In the genomic region with DNA sequence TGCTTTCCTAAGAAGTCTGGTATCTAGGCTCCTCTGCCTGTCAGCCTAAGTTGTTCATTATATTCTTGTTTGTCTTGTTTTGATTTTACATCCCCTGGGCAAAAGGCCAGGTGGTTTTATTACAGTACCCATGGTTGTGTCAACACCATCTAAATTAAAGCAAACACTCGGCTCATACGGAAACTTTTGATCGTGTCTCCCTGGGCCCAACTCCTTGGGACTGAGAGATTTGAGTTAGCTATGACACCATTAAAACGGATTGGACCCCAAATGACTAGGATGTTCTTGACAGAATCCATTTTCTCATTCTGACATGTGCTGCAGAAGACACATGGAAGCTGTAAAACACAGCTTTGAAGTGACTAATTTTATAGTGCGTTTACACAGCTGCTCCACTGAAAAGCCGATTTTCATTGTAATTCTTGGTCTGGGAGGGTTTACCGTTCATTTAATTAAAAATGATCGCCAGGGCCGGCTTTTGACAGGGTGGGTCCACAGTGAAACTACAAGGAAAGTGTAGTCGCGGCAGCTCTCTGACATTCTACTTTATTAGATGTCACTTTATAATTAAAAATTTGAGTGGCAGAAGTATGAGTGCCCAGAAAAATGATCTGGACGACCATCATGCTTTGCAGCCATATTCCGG, we compare ENCODE assay signal across 15 mouse cellular contexts. TPM values are rescaled to one million over a fixed set of nuclear protein-coding genes. Genes with fewer than 3 reads are reported as not detected.
A peak's percentile ranks its signal among the peaks of the same experiment; 100 is the strongest.
DNase-seq lines count a peak whose midpoint lies in the region; ATAC-seq and TF ChIP-seq lines count a peak whose summit lies in the region.
"Had no signal": no experiment of that assay in that cellular context is flagged by ENCODE, and none has a peak within 500 bp of the region (broad histone marks: within the 10 kb centered on the region; RNA-seq: fewer than 3 reads in every experiment).

No protein-coding gene starts in this region.

- no peak for TF ChIP-seq CTCF in kidney, adult 2 months (conservative IDR thresholded peaks at IDR 0.05; ENCODE audit: insufficient read depth, insufficient read length, low read depth, low read length)
- TF ChIP-seq CTCF in heart, adult 2 months (IDR thresholded peaks at IDR 0.05) = no peak
- no peak for TF ChIP-seq CTCF in cerebellum, adult 2 months (IDR thresholded peaks at IDR 0.05; ENCODE audit: borderline replicate concordance, insufficient read depth, low read depth, low read length)

- H3K4me1 ChIP-seq in kidney, adult 2 months (ENCODE audit: control insufficient read depth, insufficient read depth, low read length) = no peaks in the 10 kb centered on the region
- H3K4me1 ChIP-seq in embryonic facial prominence, embryonic 15.5 days = no peaks in the 10 kb centered on the region
- no peaks in the 10 kb centered on the region for H3K4me1 ChIP-seq in intestine, embryonic 16.5 days (ENCODE audit: control insufficient read depth, insufficient read depth, low read length)
- H3K4me1 ChIP-seq in limb, embryonic 15.5 days = peaks cover 5% of the 10 kb centered on the region; the same call in 1 of the 2 replicates
- H3K4me1 ChIP-seq in heart, adult 2 months (ENCODE audit: control insufficient read depth, insufficient read depth, low read length) = no peaks in the 10 kb centered on the region
- no peaks in the 10 kb centered on the region for H3K4me1 ChIP-seq in cerebellum, adult 2 months (ENCODE audit: control insufficient read depth, insufficient read depth, low read length)
- H3K4me1 ChIP-seq: liver, embryonic 15.5 days had no signal

- intact Hi-C loops in heart, adult 2 months (cut with DNase I) = no loop called here

- no peak for TF ChIP-seq POLR2A in kidney, adult 2 months (IDR thresholded peaks at IDR 0.05; ENCODE audit: low read depth, low read length)
- no peak for TF ChIP-seq POLR2A in heart, adult 2 months (IDR thresholded peaks at IDR 0.05; ENCODE audit: insufficient read depth, low read depth, low read length)
- no peak for TF ChIP-seq POLR2A in cerebellum, adult 2 months (IDR thresholded peaks at IDR 0.05; ENCODE audit: borderline replicate concordance, insufficient read depth, low read length)

- no peak overlapping the region for H3K27ac ChIP-seq in kidney, adult 2 months (ENCODE audit: insufficient read depth, low read depth, low read length)
- no peak overlapping the region for H3K27ac ChIP-seq in embryonic facial prominence, embryonic 15.5 days (replicated peaks)
- no peak overlapping the region for H3K27ac ChIP-seq in intestine, embryonic 16.5 days (ENCODE audit: low read length)
- no peak overlapping the region for H3K27ac ChIP-seq in limb, embryonic 15.5 days
- H3K27ac ChIP-seq in heart, adult 2 months = no peak overlapping the region
- no peak overlapping the region for H3K27ac ChIP-seq in cerebellum, adult 2 months (ENCODE audit: insufficient read depth, low read length)
- H3K27ac ChIP-seq: liver, embryonic 15.5 days had no signal

- H3K27me3 ChIP-seq in kidney, adult 2 months (replicated peaks; ENCODE audit: control insufficient read depth, insufficient read depth, low read length) = no peaks in the 10 kb centered on the region
- H3K27me3 ChIP-seq in embryonic facial prominence, embryonic 15.5 days = no peaks in the 10 kb centered on the region
- H3K27me3 ChIP-seq in intestine, embryonic 16.5 days (replicated peaks; ENCODE audit: control insufficient read depth, insufficient read depth, low read length) = no peaks in the 10 kb centered on the region
- H3K27me3 ChIP-seq in limb, embryonic 15.5 days = no peaks in the 10 kb centered on the region
- no peaks in the 10 kb centered on the region for H3K27me3 ChIP-seq in heart, adult 2 months (ENCODE audit: control insufficient read depth, insufficient read depth, low read length)
- H3K27me3 ChIP-seq in cerebellum, adult 2 months (ENCODE audit: control insufficient read depth, insufficient read depth, low read length) = no peaks in the 10 kb centered on the region
- H3K27me3 ChIP-seq: liver, embryonic 15.5 days had no signal

- DNase-seq in kidney, adult 2 months = peak; percentile 5
- no peak for DNase-seq in kidney, adult 18-20 months
- DNase-seq in heart, adult 2 months = no peak
- no peak for DNase-seq in cerebellum, adult 2 months
- DNase-seq: layer of hippocampus, adult 9-11 months; spleen, adult 18-20 months had no signal

- TF ChIP-seq EP300 in heart, adult 2 months (IDR thresholded peaks at IDR 0.05; ENCODE audit: insufficient read depth, low read depth, low read length) = no peak

- H3K9me3 ChIP-seq in embryonic facial prominence, embryonic 15.5 days (replicated peaks) = no peaks in the 10 kb centered on the region
- H3K9me3 ChIP-seq in intestine, embryonic 16.5 days (ENCODE audit: control insufficient read depth, low read length) = no peaks in the 10 kb centered on the region
- no peaks in the 10 kb centered on the region for H3K9me3 ChIP-seq in limb, embryonic 15.5 days
- H3K9me3 ChIP-seq: liver, embryonic 15.5 days had no signal

- no peak overlapping the region for H3K4me3 ChIP-seq in kidney, adult 2 months (ENCODE audit: insufficient read depth, low read depth, low read length)
- no peak overlapping the region for H3K4me3 ChIP-seq in embryonic facial prominence, embryonic 15.5 days (replicated peaks)
- no peak overlapping the region for H3K4me3 ChIP-seq in intestine, embryonic 16.5 days (ENCODE audit: low read length)
- H3K4me3 ChIP-seq in limb, embryonic 15.5 days = no peak overlapping the region
- H3K4me3 ChIP-seq in heart, adult 2 months = no peak overlapping the region
- H3K4me3 ChIP-seq in cerebellum, adult 2 months (replicated peaks; ENCODE audit: insufficient read depth, low read depth, low read length) = no peak overlapping the region
- H3K4me3 ChIP-seq: liver, embryonic 15.5 days had no signal

- 19% methylated on average over 13 of the region's 13 CpGs for WGBS in kidney, adult 2 months
- WGBS in embryonic facial prominence, embryonic 15.5 days = 43% methylated on average over 13 of the region's 13 CpGs
- WGBS in intestine, embryonic 16.5 days = 47% methylated on average over 13 of the region's 13 CpGs
- 15% methylated on average over 13 of the region's 13 CpGs for WGBS in limb, embryonic 15.5 days
- 76% methylated on average over 13 of the region's 13 CpGs for WGBS in heart, adult 2 months
- 72% methylated on average over 13 of the region's 13 CpGs for WGBS in cerebellum, adult 2 months

- H3K36me3 ChIP-seq in kidney, adult 2 months (ENCODE audit: control insufficient read depth, insufficient read depth, low read length) = no peaks in the 10 kb centered on the region
- H3K36me3 ChIP-seq in embryonic facial prominence, embryonic 15.5 days = no peaks in the 10 kb centered on the region
- no peaks in the 10 kb centered on the region for H3K36me3 ChIP-seq in intestine, embryonic 16.5 days (ENCODE audit: control insufficient read depth, insufficient read depth, low read length)
- H3K36me3 ChIP-seq in limb, embryonic 15.5 days = no peaks in the 10 kb centered on the region
- no peaks in the 10 kb centered on the region for H3K36me3 ChIP-seq in heart, adult 2 months (ENCODE audit: control insufficient read depth, insufficient read depth, low read length)
- H3K36me3 ChIP-seq: liver, embryonic 15.5 days had no signal

- no peaks in the 10 kb centered on the region for H3K79me2 ChIP-seq in heart, adult 2 months (replicated peaks; ENCODE audit: control insufficient read depth, insufficient read depth, low read length)

- no peak overlapping the region for H3K9ac ChIP-seq in embryonic facial prominence, embryonic 15.5 days
- no peak overlapping the region for H3K9ac ChIP-seq in intestine, embryonic 16.5 days (ENCODE audit: low read depth, low read length)
- H3K9ac ChIP-seq in limb, embryonic 15.5 days = no peak overlapping the region
- H3K9ac ChIP-seq in heart, adult 2 months (ENCODE audit: low read depth, low read length) = no peak overlapping the region
- H3K9ac ChIP-seq: liver, embryonic 15.5 days had no signal

- no peak for ATAC-seq in embryonic facial prominence, embryonic 15.5 days (ENCODE audit: insufficient number of reproducible peaks, low FRiP score, low TSS enrichment, low read depth)
- peak; percentile 92 for ATAC-seq in intestine, embryonic 16.5 days
- ATAC-seq in limb, embryonic 15.5 days (ENCODE audit: insufficient number of reproducible peaks, low FRiP score, low TSS enrichment, low read depth) = 0 out of 2 replicates have a peak, but pooled peaks have one; percentile 19
- no peak for ATAC-seq in megakaryocyte progenitor cell, adult 5-6 weeks (replicated peaks; ENCODE audit: poor library complexity)
- ATAC-seq: forebrain, embryonic 14.5 days had no signal

- 0 out of 2 replicates have a peak overlapping the region, but pooled peaks have one; percentile 6 for H3K4me2 ChIP-seq in embryonic facial prominence, embryonic 15.5 days (replicated peaks)
- no peak overlapping the region for H3K4me2 ChIP-seq in intestine, embryonic 16.5 days (ENCODE audit: low read depth, low read length)
- H3K4me2 ChIP-seq in limb, embryonic 15.5 days = 0 out of 2 replicates have a peak overlapping the region, but pooled peaks have one; percentile 10
- H3K4me2 ChIP-seq: liver, embryonic 15.5 days had no signal

RNA-seq across cellular contexts. Expression of gene Iqcj, which starts 24.5 kb away (rescaled TPM):
- polyA plus RNA-seq in kidney, adult 2 months (2012; rRNA removed) = not detected in 2 replicates
- polyA plus RNA-seq in embryonic facial prominence, embryonic 15.5 days (2015; fragmentation: Nextera tagmentation; extraction: Ambion mirVana) = 0.28 TPM in 1 of 2 replicates, not detected in the other
- 0.09 and 0.18 TPM in 2 replicates for polyA plus RNA-seq in intestine, embryonic 16.5 days (2015; fragmentation: Nextera tagmentation; extraction: Ambion mirVana)
- 0.15 TPM in 1 of 2 replicates, not detected in the other for polyA plus RNA-seq in limb, embryonic 15.5 days (2015; fragmentation: Nextera tagmentation; extraction: Ambion mirVana)
- total RNA-seq in megakaryocyte progenitor cell, adult 5-6 weeks (2015) = not detected in 2 replicates
- not detected in 2 replicates for total RNA-seq in megakaryocyte progenitor cell, adult 5-6 weeks (2017)
- not detected for total RNA-seq in heart, adult 2 months (2021)
- not detected in 2 replicates for polyA plus RNA-seq in heart, adult 2 months (2012; rRNA removed)
- 0.23 TPM in 1 of 2 replicates, not detected in the other for polyA plus RNA-seq in cerebellum, adult 2 months (2012; rRNA removed)
- total RNA-seq: granulocyte monocyte progenitor cell, adult 5-6 weeks; heart, postnatal 25 days; MEL had no signal
- polyA plus RNA-seq: liver, embryonic 15.5 days had no signal

RNA-seq across cellular contexts. Expression of gene Iqschfp, which starts 24.5 kb away (rescaled TPM):
- not detected in 2 replicates for polyA plus RNA-seq in kidney, adult 2 months (2012; rRNA removed)
- polyA plus RNA-seq in embryonic facial prominence, embryonic 15.5 days (2015; fragmentation: Nextera tagmentation; extraction: Ambion mirVana) = 0.08 and 0.24 TPM in 2 replicates
- polyA plus RNA-seq in intestine, embryonic 16.5 days (2015; fragmentation: Nextera tagmentation; extraction: Ambion mirVana) = not detected in 2 replicates
- polyA plus RNA-seq in limb, embryonic 15.5 days (2015; fragmentation: Nextera tagmentation; extraction: Ambion mirVana) = 0.14 and 0.54 TPM in 2 replicates
- total RNA-seq in megakaryocyte progenitor cell, adult 5-6 weeks (2015) = not detected in 2 replicates
- total RNA-seq in megakaryocyte progenitor cell, adult 5-6 weeks (2017) = not detected in 2 replicates
- not detected for total RNA-seq in heart, adult 2 months (2021)
- polyA plus RNA-seq in heart, adult 2 months (2012; rRNA removed) = not detected in 2 replicates
- 1.2 and 1.3 TPM in 2 replicates for polyA plus RNA-seq in cerebellum, adult 2 months (2012; rRNA removed)
- total RNA-seq: granulocyte monocyte progenitor cell, adult 5-6 weeks; MEL had no signal
- polyA plus RNA-seq: liver, embryonic 15.5 days had no signal

Comparison
In these comparisons a context has a peak if more than half of its experiments do, and no peak if none do; other contexts are left out.
1. ATAC-seq: peak in intestine, embryonic 16.5 days (single experiment) and limb, embryonic 15.5 days (single experiment); none in embryonic facial prominence, embryonic 15.5 days (single experiment) and megakaryocyte progenitor cell, adult 5-6 weeks (single experiment).